Mouse (Mus musculus): ENCODE results near the gene Itpr1.

GRCm38 (mm10) chr6:108282131-108282530, 69.2 kb downstream of the Itpr1 start:
- no peak for TF ChIP-seq TAL1 (IDR thresholded peaks at IDR 0.05; ENCODE audit: low read length)
- TF ChIP-seq GATA1 (IDR thresholded peaks at IDR 0.05; ENCODE audit: low read length): no peak

Data from erythroblast, embryonic 14.5 days (primary cell).